Mouse (Mus musculus) kidney, postnatal 14 days (tissue): ENCODE data around the gene Aym1.
"Not testable (repeated sequence)": the region's sequence is repeated elsewhere in the genome, so short reads cannot be mapped to it uniquely, and the experiment has no call there.

Experiments
- DNase-seq: peaks from one replicate; pipeline ENCODE4 v3.0.0; 2022; ENCODE audit warnings: mixed read lengths

The Aym1 gene

DNA sequence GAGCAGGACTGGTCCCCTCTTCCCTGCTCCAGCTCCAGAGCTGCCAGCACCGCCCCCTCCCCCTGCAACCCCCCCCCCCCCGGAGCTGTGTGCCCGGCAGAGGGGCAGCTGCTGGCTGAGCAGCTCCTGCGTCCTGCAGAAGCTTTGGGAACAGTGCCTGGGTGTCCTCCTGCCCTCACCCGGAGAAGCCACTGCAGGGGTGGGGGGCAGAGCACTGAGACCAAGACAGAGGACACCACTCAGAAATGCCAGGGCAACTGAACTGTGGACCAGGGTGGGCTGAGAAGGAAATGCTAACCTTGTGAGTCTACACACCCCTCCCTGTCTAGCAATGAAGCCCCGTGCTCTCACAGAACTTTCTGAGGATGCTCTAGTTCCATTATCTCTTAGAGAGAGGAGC is at the start of gene Aym1:
Gene Aym1, plus strand, starts transcription at position 109 of the 400 bp plus-strand sequence.
- no peak for DNase-seq

DNA sequence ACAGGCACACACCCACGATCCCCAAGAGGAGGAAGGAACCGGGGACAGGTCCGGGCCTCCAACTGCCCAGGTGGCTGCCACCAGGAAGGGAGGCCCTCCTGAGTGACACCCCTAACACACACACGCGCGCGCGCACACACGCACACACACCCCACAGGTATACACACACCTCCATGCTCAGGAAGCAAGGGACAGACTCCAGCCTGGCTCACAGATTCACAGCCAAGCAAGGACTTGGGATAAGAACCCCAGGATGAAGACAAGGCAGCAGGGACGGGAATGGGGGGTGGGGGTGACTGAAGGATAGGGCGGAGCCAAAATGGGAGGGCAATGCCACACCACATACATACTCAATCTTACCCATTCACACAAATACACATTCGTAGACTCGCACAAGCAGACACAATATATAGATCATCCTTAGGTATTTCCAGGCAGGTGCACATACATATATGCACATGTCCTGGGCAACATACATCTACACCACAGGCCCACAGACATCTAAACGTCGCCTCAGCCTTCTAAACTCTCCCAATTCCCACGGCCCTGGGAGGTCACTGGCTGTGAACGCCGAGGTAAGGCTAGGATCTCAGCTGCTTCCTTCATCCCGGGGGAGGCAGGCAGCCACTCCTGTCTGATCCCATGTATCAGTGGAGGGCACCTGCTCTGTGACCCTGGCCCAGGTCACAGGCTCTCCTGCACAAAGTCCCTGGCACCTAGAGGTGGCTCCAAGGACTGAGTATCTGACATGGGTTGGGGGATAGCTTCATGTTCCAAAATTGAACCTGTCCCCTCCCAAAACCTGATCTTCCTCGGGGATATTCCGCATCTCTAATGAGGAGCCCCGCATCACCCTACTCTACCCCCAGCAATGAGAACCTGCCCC is 47.4 kb upstream of the Aym1 start:
- no peak for DNase-seq

DNA sequence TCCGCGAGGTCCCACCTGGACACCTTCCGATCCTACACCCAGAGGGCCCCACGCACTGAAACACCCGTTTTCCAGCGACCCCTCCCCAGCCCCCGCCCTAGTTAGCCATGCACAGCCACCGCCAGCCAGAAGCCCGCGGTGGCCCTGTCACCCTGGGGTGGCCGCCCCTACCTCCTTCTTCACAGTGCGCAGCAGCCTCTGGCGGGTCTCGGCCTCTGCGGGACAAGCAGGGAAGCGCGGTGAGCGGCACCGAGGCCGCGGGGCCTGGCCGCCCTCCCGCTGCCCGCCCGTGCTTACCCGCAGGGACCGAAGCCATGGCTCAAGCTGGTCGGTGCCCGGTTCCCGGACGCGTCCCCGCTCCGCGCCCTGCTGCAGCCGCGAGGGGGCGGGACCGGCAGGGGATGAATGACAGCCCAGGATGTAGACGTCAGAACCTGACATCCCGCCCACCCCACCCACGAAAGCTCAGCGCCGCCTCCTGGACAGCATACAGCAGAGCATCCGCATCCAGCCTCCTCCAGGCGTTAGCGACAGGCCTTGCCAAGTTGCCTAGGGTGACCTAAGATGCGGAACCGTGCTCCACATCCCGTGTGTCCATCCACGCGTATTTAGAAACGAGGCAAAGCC is 46.6 kb upstream of the Aym1 start, which contains the start of gene Sgsm1:
Gene Sgsm1, minus strand, starts transcription at position 410 of the 627 bp plus-strand sequence.
- DNase-seq: peak; percentile 85

DNA sequence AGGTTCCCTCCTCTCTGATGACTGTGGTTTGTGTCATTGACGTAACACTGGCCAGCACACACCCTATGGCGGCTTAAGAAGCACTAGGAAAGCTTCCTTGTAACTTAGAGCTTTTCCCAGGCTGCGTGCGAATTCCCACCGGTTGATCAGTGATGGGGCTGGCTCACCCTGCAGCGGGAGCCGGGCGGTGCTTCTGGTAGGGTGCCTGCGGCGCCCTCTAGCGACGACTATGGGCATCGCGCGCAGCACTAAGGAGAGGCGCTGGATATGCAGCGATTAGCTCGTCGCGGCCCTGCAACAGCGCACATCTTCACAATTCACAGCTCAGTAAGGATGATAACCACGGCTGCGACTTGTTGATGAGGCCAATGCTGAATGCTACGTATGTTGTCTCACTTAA is 43.1 kb upstream of the Aym1 start:
- peak; percentile 78 for DNase-seq

DNA sequence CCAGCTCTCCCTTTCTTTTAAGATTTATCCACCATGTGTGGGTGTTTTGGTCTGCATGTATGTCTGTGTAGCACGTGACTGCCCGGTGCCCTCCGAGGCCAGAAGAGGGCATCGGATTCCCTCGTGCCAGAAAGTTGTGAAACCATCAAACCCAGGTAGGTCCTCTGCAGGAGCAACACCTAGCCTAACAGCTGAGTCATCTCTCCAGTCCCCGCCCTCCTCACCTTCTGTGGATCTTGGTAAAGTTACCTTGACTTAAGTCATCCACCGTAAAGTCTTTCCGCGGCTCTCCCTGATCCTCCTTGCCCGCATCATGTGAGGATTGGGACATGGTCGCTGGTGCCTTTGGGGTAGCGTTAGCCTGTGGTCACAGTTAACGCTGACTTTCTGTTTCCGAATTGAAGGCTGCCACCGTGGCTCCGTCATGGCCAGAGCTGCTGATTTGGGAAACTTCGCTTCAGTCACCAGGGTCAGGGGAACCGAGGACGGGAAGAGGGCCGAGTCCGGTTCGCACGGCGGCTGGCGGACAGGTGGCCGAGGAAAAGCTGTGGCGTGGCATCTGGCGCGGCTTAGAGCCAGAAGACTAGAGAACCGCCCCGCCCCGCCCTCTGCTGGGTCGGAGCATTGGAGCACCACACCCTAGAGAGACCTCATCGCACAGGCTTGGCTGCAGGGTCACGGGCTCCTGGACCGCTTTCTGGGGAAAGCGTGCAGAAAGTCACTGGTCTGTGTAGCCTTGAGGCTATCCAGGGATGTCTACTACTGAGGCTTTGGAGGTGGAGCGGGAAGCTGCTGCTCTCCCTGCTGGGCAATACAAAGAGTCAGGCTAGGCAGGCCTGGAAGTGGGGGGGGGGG is 33.1 kb upstream of the Aym1 start:
- DNase-seq: no peak

DNA sequence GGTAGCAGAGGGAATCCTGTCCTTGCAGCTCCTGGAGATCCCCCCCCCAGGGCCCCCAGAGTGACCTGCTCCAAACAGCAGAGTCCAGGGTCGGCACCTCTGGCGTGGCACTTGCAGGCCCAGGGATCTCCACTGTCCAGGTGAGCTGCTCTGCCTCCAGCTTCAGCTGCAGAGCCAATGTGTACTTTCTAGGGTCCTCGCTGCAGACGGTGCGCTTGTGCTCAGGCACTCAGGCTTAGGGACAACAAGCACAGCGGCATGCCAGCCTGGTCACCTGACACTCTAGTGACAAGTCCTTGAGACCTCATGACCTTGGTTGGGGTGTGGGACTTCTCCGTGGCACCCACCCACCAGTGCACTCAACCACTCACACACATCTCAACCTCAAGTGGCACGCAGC is 27.6 kb upstream of the Aym1 start:
- DNase-seq: no peak

DNA sequence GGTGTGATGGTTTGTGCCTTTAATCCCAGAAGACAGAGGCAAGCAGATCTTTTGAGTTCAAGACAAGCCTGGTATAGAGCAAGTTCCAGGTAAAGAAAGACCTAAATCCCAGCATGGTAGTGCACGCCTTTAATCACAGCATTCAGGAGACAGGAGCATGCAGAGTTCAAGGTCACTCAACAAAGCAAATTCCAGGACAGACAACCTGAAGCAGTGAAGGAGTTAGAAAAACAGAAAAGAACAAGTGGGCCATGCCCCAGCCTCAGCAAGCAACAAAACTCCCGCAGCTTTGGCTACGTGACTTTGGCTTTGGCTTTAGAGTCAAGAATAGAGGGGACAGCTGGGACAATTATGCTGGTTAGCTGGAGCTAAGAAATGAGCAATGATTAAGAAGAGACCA is 26.9 kb upstream of the Aym1 start:
- no peak for DNase-seq

DNA sequence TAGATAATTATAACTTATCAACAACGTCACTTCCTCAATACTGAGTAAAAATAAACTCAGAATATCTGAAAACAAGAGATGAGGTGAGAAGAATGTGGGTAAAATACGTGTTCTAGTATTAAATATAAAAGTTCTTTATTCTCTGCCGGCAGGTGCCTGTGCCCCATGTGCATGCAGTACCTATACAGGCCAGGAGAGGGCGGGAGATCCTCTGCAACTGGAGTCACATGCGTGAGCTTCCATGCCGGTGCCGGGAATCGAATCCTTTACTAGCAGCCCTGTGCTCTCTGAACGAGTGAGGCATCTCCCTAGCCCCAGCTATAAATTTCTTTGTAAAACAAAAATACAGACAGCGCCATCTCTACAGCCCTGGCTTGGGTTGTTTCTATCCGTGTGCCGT is 24.9 kb upstream of the Aym1 start:
- no peak for DNase-seq

DNA sequence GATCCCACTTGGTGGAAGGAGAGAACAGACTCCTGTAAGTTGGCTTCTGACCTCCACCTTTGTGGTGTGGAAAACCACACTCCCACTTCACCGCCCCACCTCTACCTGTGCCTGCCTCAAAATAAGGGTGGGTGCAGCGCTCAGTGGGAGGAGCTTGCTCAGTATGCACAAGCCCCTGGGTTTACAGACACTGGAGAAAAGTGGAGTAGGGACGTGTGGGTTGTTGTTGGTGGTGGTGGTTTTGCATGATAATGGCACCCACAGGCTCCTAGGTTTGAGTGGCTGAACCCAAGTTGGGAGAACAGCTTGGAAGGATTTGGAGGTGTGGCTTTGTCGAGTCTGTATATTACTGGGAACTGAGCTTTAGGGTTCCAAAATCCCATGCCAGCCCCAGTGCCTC is 24.2 kb upstream of the Aym1 start:
- no peak for DNase-seq

DNA sequence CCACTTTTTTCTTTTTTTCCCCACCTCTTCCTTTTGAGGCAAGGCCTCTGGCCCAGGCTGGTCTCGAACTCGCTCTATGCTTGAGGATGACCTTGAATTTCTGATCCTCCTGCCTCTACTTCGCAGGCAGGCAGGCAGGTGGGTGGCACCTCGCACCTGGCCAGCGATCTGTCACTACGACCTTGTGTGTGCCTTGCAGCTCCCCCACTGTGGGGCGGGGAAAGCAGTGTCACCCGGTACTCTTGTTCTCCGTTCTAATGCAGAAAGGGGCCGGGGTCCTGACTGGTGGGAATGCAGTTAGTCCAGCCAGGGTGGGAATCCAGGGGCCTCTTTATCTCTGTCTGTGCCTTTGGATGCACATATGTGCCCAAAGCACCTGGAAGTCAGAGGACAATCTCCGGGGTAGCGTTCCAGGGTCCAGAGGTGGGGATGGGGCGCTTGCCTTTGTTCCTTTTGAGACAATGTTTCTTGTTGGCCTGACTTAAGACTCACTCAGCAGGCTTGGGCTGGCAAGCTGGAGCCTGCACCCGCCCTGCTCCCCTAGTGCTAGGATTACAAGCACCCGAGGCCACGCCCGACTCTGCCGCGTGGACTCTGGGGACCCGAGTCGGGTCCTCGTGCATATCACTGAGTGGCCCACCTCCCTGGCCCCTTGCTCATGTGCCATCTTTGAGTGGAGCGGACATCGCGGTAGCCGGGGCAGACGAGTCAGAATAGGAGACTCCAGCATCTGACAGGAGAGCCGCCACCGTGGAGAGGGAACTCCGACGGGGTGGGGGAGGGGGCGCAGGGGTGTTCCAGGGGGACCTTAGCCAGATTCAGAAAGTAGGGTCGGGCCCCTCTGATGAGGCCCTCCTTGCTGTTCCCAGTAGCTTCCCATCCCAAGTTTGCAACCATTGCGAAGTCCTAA is 22.2 kb upstream of the Aym1 start:
- no peak for DNase-seq

DNA sequence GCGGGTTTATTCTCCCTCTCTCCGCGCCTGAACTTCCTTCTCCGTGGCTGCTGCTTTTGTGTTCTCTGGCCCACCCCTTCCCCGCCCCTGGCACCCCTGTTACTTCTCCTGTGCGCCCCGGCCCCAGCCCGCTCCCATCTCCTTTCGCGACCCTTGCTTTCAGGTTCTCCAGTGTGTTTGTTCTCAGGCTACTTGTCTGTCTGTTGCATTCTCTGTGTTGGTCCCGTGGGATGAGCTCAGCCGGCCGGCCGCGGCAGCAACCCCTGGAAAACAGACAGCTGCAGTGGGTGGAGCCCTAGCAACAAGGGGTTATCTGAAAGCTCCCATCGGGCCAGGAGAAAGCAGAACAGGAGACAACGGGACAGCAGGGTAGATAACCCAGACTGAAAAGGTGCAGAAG is 21.4 kb upstream of the Aym1 start:
- no peak for DNase-seq

DNA sequence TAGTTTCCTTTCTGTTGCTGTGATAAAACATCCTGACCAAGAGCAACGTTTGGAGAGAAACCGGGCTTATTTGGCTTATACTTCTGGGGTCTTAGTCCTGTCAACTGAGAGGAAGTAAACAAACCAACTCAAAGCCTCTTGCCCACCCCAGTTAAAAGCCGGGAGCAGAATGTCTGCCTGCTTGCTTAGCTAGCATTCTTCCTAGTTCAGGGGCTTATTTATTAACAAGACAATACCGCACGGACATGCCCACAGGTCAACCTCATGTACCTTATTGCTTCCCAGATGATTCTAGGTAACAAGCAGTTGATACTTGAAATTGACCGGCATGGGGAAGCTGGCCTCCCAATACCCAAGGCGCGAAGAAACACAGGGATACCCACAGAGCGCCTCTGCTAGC is 20.8 kb upstream of the Aym1 start:
- peak; percentile 21 for DNase-seq

DNA sequence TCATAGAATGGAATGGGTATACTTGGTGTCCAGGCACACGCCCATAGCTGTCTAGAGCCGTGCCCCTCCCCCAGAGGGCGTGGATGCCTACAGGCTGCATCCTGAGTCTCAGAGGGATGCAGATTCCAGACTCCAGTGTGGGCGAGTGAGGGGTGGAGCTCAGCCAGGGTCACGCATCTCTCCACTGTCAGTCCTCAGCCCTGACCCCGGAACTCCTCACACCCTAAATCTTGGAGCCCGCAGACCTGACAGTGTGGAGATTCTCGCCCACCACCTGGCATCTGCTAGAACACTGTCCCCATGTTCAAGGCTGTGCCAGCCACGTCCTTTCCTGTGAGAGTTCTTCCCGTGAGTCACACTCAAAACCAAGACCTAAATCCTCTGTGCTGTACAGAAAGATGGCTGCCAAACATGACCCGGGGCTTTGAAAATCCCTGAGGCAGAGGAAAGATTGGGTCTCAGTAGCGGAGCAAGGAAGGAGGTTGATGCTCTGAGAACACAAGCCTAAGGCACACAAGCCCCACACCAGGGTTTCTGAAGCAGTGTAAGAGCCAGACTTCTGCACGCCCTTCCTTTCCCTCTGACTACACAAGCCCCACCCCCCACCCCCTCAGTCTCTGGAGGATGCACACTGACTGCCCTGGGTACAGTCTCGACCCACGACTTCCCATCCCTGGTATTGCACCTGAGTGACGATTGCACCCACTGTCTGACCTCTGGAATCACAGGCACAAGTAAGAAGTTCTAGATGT is 12.3 kb upstream of the Aym1 start:
- DNase-seq: no peak

DNA sequence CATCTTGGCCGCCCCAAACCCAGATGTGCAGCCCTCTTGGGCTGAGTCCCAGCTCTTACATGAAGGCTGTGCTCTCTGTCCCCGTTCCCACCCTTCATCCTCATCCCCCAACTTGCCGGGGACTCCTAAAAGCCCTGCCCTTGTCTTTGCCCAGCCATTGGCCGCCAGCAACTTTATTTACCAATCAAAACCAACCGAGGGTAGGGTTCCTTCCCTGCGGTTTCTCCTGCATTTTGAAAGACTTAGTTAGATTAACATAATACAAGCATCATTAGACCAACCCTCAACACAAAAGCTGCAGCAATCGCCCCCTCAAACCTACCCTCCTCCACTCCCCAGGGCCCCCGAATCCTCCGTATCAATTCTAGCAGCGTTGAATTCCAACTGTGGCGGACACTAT is 11.3 kb upstream of the Aym1 start:
- no peak for DNase-seq

DNA sequence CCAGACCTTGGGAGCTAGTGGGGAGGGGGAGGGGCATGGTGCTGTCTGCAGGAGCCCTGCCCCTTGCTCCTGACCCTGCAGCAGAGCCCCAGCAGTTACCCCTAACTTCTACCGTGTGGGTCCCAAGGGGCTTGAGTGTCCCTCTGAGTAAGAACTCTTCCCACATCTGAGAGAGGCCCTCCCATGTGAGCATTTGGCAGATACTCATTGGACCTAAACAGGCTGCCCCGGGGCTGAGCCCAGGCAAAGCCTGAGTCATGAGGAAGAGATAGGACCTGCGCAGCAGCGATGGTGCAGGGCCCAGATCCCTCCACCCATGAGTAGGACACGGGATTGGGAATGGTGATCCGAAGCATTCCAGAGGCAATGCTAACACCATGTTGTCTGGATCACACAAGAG is 10.4 kb upstream of the Aym1 start:
- not testable (repeated sequence) for DNase-seq

DNA sequence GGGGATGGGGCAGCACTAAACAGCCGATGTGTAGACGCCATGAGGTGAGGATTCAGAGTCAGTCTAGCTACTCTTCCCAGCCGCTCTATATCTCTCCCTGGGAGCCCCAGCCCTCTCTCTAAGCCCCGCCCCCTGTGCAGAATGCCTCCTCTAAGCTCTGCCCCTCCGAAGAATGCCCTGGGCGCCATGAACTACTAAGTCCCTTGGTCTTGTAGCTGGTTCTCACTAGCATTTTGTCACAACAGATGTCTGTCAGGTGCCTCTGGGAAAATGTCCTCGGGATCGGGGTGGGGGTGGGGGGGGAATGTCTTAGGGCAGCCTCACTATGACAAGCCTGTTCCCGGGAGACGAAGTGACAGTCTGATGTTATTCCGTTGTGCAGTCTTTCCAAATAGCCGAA is 9.5 kb upstream of the Aym1 start:
- DNase-seq: no peak

DNA sequence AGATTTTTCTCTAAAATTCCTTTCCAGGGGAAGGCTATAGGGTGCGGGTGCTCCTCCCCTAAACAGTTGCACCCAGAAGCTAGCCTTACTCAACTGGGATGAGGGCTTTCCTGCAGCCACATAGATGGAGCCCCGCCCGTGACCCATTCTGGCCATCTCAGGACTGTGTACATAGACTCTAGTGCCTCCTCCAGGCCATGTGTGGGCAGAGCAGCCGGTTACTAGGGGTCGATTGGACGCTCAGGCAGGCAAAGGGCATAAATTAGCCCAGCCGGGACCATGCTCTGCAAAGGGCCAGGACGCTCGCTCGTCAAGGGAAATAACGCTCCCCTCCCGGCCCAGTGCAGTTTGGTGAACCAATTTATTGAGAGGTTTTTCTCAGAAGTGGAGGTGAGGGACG is 8.5 kb upstream of the Aym1 start:
- DNase-seq: no peak

DNA sequence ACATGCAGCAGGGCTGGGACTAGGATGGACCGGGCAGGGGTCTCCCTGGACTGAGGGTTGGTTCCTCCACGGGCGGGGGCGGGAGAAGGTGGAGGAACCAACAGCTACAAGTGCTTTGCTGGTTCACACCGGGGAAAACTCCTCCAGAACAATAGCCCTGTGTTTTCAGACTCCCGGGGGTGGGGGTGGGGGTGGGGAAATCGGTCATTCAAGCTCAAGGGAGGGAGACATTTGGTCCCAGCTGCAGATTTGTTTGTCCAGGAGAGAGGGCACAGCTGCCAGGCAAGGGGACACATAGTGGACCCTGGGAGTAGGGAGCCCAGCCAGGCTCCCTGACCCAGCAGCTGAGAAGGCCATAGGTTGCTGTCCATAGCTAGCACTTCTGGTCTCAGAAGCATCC is 7.9 kb upstream of the Aym1 start:
- no peak for DNase-seq

DNA sequence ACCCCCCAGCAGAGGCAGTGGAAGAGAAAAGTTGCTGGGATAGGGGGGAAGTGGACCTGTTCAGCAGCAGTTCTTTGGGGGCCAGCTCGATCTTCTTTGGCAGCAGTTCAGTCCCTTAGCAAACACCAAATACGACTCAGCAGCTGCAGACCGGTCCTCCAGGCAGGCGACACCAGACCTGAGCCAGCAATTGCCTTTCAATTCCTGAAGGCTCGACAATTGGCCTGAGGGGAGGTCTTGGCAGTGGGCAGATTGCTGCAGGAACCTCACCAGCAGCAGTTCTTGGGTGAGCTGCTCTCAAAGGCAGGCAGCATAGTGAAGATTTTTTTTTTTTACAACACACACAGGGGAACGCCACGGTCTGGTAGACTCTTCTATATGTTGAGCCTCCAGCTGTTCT is 7.3 kb upstream of the Aym1 start:
- no peak for DNase-seq

DNA sequence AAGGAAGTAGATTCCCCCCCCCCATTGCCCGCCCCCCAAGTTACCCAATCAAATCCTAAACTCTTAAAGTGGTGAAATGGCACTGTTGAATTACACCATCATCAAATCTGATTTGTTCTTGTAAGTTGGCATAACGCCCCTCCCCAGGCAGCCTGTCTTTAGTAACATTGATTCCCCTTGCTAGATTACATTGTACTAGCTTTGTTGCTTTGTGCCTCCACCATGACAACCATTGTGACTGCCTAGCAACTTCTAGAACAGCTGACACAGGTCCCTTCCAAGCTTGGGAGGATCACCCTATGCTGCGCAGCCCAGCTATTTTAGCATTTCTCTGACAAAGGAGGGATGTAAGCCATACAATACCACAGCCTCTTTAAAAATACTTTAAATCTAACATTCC is 5.3 kb upstream of the Aym1 start:
- no peak for DNase-seq

DNA sequence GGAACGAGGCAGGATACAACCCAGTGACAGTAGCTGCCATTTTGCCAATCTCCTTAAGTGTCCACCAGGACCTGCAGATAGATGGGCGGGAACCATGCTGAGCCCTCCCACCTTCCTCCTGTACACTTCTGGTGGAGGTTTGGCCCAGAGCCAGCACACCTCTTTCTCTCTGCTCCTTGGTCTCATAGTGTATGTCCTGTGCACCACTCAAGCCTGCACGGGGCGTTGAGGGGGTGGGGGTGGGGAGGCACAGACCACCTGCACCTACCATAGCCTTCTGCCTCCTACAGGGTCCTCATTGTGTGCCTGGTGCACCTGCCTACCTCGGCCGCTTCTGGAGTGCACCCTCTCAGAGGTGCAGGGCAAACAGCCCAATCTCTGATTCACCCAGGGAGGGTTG is 4.5 kb upstream of the Aym1 start:
- DNase-seq: no peak

DNA sequence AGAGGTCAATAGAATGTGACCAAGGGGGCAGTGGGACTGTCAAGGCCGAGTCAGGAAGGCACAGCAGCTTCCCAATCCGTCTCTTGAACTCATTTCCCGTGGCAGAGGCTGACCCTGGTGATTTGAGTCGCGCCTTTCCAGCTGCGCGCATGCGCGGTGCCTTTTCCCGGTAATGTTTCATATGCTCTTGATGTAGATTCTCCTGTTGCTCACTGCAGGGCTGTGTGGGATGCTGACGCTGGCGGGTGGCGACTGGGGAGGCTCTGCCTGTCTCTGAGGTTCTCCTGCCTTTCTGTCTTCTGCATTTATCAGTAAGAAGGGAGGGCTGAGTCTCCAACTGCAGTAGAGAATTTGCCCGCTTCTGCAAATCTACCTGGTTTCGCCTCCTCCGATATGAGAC is 2.8 kb upstream of the Aym1 start:
- no peak for DNase-seq
